Mouse (Mus musculus): ENCODE results near the gene Cpsf4l. TPM values are rescaled to one million over a fixed set of nuclear protein-coding genes. Genes with fewer than 3 reads are reported as not detected.

Cpsf4l gene
- total RNA-seq, 2 experiments from 2014 or later, result not detected

GRCm38 (mm10) chr11:113731945-113732612, 22.3 kb upstream of the Cpsf4l start:
- Histone ChIP-seq H3K27ac (no peak overlapping the region), H3K4me3 (no peak overlapping the region)
- peak; percentile 10 for TF ChIP-seq CTCF (IDR thresholded peaks at IDR 0.05)
- no peak for DNase-seq (ENCODE audit: extremely low spot score in 1 of 2, low spot score in 2 of 2)
- intact Hi-C loops (cut with DNase I), result no loop called here

- Histone ChIP-seq H3K27ac (no peak overlapping the region), H3K4me3 (no peak overlapping the region)
- intact Hi-C loops (cut with DNase I), result no loop called here
- no peak for DNase-seq (ENCODE audit: extremely low spot score in 1 of 2, low spot score in 2 of 2)
- no peak for TF ChIP-seq CTCF (IDR thresholded peaks at IDR 0.05)
Observed at GRCm38 (mm10) chr11:113730879-113731278, 21.1 kb upstream of the Cpsf4l start.

- no peak for TF ChIP-seq CTCF (IDR thresholded peaks at IDR 0.05)
- DNase-seq (ENCODE audit: extremely low spot score in 1 of 2, low spot score in 2 of 2), result no peak
- intact Hi-C loops (cut with DNase I), result loop anchor here (10.0 kb wide), 1 partner anchor 735 kb away; no protein-coding TSS in a partner anchor
- Histone ChIP-seq H3K27ac (no peak overlapping the region), H3K4me3 (no peak overlapping the region)
Observed at GRCm38 (mm10) chr11:113729917-113730316, 20.1 kb upstream of the Cpsf4l start.

GRCm38 (mm10) chr11:113729239-113729638, 19.4 kb upstream of the Cpsf4l start:
- DNase-seq (ENCODE audit: extremely low spot score in 1 of 2, low spot score in 2 of 2), result no peak
- no peak overlapping the region for H3K4me3 ChIP-seq
- TF ChIP-seq CTCF (IDR thresholded peaks at IDR 0.05), result no peak
- no peak overlapping the region for H3K27ac ChIP-seq
- intact Hi-C loops (cut with DNase I), result loop anchor here (10.0 kb wide), 1 partner anchor 736 kb away; no protein-coding TSS in a partner anchor

GRCm38 (mm10) chr11:113727992-113728391, 18.2 kb upstream of the Cpsf4l start:
- intact Hi-C loops (cut with DNase I), result loop anchor here (10.0 kb wide), 1 partner anchor 737 kb away; no protein-coding TSS in a partner anchor
- Histone ChIP-seq H3K4me3 (no peak overlapping the region), H3K27ac (peak overlapping the region; percentile 11; the same call in 1 of the 2 replicates)
- no peak for TF ChIP-seq CTCF (IDR thresholded peaks at IDR 0.05)
- no peak for DNase-seq (ENCODE audit: extremely low spot score in 1 of 2, low spot score in 2 of 2)

GRCm38 (mm10) chr11:113726994-113727888, 17.4 kb upstream of the Cpsf4l start:
- intact Hi-C loops (cut with DNase I), result loop anchor here (10.0 kb wide), 1 partner anchor 738 kb away; no protein-coding TSS in a partner anchor
- TF ChIP-seq CTCF (IDR thresholded peaks at IDR 0.05), result no peak
- Histone ChIP-seq H3K27ac (peak overlapping the region; percentile 11; the same call in 1 of the 2 replicates), H3K4me3 (no peak overlapping the region)
- DNase-seq (ENCODE audit: extremely low spot score in 1 of 2, low spot score in 2 of 2), result no peak

- TF ChIP-seq CTCF (IDR thresholded peaks at IDR 0.05), result no peak
- DNase-seq (ENCODE audit: extremely low spot score in 1 of 2, low spot score in 2 of 2), result no peak
- Histone ChIP-seq H3K27ac (no peak overlapping the region), H3K4me3 (no peak overlapping the region)
- intact Hi-C loops (cut with DNase I), result loop anchor here (10.0 kb wide), 1 partner anchor 739 kb away; no protein-coding TSS in a partner anchor
Observed at GRCm38 (mm10) chr11:113725235-113726048, 15.6 kb upstream of the Cpsf4l start.

GRCm38 (mm10) chr11:113722405-113723090, 12.7 kb upstream of the Cpsf4l start:
- no peak for DNase-seq (ENCODE audit: extremely low spot score in 1 of 2, low spot score in 2 of 2)

GRCm38 (mm10) chr11:113717767-113718424, 8.1 kb upstream of the Cpsf4l start:
- no peak for TF ChIP-seq CTCF (IDR thresholded peaks at IDR 0.05)
- DNase-seq (ENCODE audit: extremely low spot score in 1 of 2, low spot score in 2 of 2), result no peak
- no peak overlapping the region for H3K27ac ChIP-seq
- intact Hi-C loops (cut with DNase I), result no loop called here
- no peak overlapping the region for H3K4me3 ChIP-seq

More at GRCm38 (mm10) chr11:113722405-113723090, 12.7 kb upstream of the Cpsf4l start:
- intact Hi-C loops (cut with DNase I), result loop anchor here (10.0 kb wide), 1 partner anchor 742 kb away; no protein-coding TSS in a partner anchor
- no peak; the same call in 1 of the 2 replicates for TF ChIP-seq CTCF (IDR thresholded peaks at IDR 0.05)
- Histone ChIP-seq H3K4me3 (no peak overlapping the region), H3K27ac (0 out of 2 replicates have a peak overlapping the region, but pooled peaks have one; percentile 1)

GRCm38 (mm10) chr11:113716132-113716531, 6.3 kb upstream of the Cpsf4l start:
- DNase-seq (ENCODE audit: extremely low spot score in 1 of 2, low spot score in 2 of 2), result no peak
- H3K27ac ChIP-seq, result no peak overlapping the region
- H3K4me3 ChIP-seq, result no peak overlapping the region
- intact Hi-C loops (cut with DNase I), result no loop called here
- no peak for TF ChIP-seq CTCF (IDR thresholded peaks at IDR 0.05)
